Mouse (Mus musculus) hematopoietic stem cell, adult 5-6 weeks (primary cell): ENCODE data around the gene 4930579G24Rik. TPM values are rescaled to one million over a fixed set of nuclear protein-coding genes. Genes with fewer than 3 reads are reported as not detected.

ENCODE experiments used
- ATAC-seq, 2 experiments: fragments of 125-278 bp in 1 of 2; replicated peaks in 1 of 2; 2 replicates each; pipeline ENCODE4 v1.8.0; 2016 to 2017; ENCODE audit warnings: inconsistent platforms in 2 of 2, mild to moderate bottlenecking in 2 of 2, moderate number of reproducible peaks in 2 of 2, low read depth in 1 of 2, moderate TSS enrichment in 1 of 2; ENCODE audit not compliant: low FRiP score in 2 of 2, poor library complexity in 2 of 2, severe bottlenecking in 2 of 2, insufficient read depth in 1 of 2, low TSS enrichment in 1 of 2
- total RNA-seq: library from RNA; stranded (forward); fragments of 172-1452, 232-1000 nt; gene quantifications from 2 replicates; pipeline ENCODE4 v1.2.3, GENCODE M21; 2017

The 4930579G24Rik gene
- total RNA-seq, 1 experiment from 2014 or later: 18.1 TPM

GRCm38 (mm10) chr3:79673082-79673481, 44.2 kb downstream of the 4930579G24Rik start:
- no peak for ATAC-seq

- ATAC-seq: no peak
Observed at GRCm38 (mm10) chr3:79674641-79675040, 45.8 kb downstream of the 4930579G24Rik start.

GRCm38 (mm10) chr3:79676411-79676810, 47.5 kb downstream of the 4930579G24Rik start:
- no peak for ATAC-seq

Other genes with a start within 250 kb of the 4930579G24Rik start
- gene Fnip2, start 61.3 kb upstream of the 4930579G24Rik start, total RNA-seq: 12.8 and 13.1 TPM in 2 replicates
- gene Ppid, start 37.7 kb upstream of the 4930579G24Rik start, total RNA-seq: 255 and 303 TPM in 2 replicates
- 60.4 and 71.4 TPM in 2 replicates for gene Etfdh, start 421 bp downstream of the 4930579G24Rik start, total RNA-seq
- not detected in 2 replicates for gene Rxfp1, start 108.8 kb downstream of the 4930579G24Rik start, total RNA-seq
- 0.75 and 1.5 TPM in 2 replicates for gene Tmem144, start 223.7 kb downstream of the 4930579G24Rik start, total RNA-seq